Mouse (Mus musculus) G1E (cell line): Measurements from ENCODE around the gene Tmem50a.

Experiments
- CTCF ChIP-seq: IDR thresholded peaks from 2 replicates; pipeline ENCODE4 v1.5.1; 2012; ENCODE audit warnings: low read depth, low read length, inconsistent platforms, mixed read lengths
- GATA1 ChIP-seq: IDR thresholded peaks from 2 replicates; pipeline ENCODE4 v1.6.1; 2012; ENCODE audit warnings: borderline replicate concordance, low read length, inconsistent platforms, mixed read lengths
- GATA2 ChIP-seq: IDR thresholded peaks from 2 replicates; pipeline ENCODE4 v1.6.1; 2012; ENCODE audit warnings: low read depth, low read length, inconsistent platforms, borderline replicate concordance
- TAL1 ChIP-seq: conservative IDR thresholded peaks from 2 replicates; pipeline ENCODE4 v1.6.1; 2012; ENCODE audit warnings: low read depth, low read length, inconsistent platforms, mixed read lengths

DNA sequence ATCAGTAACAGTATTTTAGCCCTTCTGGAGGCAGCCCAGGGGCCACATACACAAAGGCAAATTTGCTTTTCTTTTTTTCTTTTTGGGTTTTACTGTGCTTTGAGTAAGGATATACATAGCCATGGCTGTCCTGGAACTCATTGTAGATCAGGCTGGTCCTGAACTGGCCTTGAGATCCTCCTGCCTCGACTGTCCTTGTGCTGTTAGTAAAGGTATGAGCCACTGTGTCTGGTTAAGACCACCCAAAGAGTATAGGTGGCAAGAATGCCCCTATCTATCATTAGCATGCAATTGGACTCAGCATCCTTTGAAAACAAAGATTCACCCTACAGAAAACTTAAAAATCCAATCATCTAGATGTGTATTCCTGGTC, 13.6 kb upstream of the Tmem50a start:
- TF ChIP-seq CTCF, result no peak
- no peak for TF ChIP-seq GATA1
- no peak for TF ChIP-seq TAL1
- TF ChIP-seq GATA2, result no peak
